Mouse (Mus musculus) erythroblast, embryonic 14.5 days (primary cell): ENCODE data around the gene Tas2r119.

Experiments
- GATA1 ChIP-seq: IDR thresholded peaks from 2 replicates; pipeline ENCODE4 v1.6.1; 2012; ENCODE audit warnings: low read length, inconsistent platforms, mixed read lengths
- TAL1 ChIP-seq: IDR thresholded peaks from 3 replicates; pipeline ENCODE4 v1.6.1; 2012; ENCODE audit warnings: low read length, inconsistent platforms, mixed read lengths

- TF ChIP-seq TAL1: no peak
- TF ChIP-seq GATA1: no peak
Observed at GRCm38 (mm10) chr15:32132315-32132714, 44.8 kb upstream of the Tas2r119 start.
